Mouse (Mus musculus) frontal cortex, postnatal 10 days (tissue): Measurements from ENCODE around the gene Cxxc4.
"Not testable (repeated sequence)": the region's sequence is repeated elsewhere in the genome, so short reads cannot be mapped to it uniquely, and the experiment has no call there.

Source experiments
- DNase-seq, 2 experiments: peaks; one replicate each; pipeline ENCODE4 v3.0.0; 2022; ENCODE audit warnings: low spot score in 2 of 2, mixed read lengths in 1 of 2

Gene Cxxc4

GRCm38 (mm10) chr3:134236414-134237112, at the start of gene Cxxc4:
Gene Cxxc4 (plus strand): TSS chr3:134236484.
- DNase-seq = no peak

GRCm38 (mm10) chr3:134188979-134189946, 47.0 kb upstream of the Cxxc4 start:
- DNase-seq = no peak

GRCm38 (mm10) chr3:134190046-134190445, 46.2 kb upstream of the Cxxc4 start:
- DNase-seq = no peak

GRCm38 (mm10) chr3:134199892-134200291, 36.4 kb upstream of the Cxxc4 start:
- DNase-seq = no peak

GRCm38 (mm10) chr3:134206624-134207023, 29.7 kb upstream of the Cxxc4 start:
- no peak for DNase-seq

GRCm38 (mm10) chr3:134210950-134211349, 25.3 kb upstream of the Cxxc4 start:
- DNase-seq = no peak

- not testable (repeated sequence) for DNase-seq
Observed at GRCm38 (mm10) chr3:134219881-134220280, 16.4 kb upstream of the Cxxc4 start.

GRCm38 (mm10) chr3:134221002-134221401, 15.3 kb upstream of the Cxxc4 start:
- no peak for DNase-seq

GRCm38 (mm10) chr3:134222593-134222992, 13.7 kb upstream of the Cxxc4 start:
- DNase-seq = no peak

GRCm38 (mm10) chr3:134223956-134224355, 12.3 kb upstream of the Cxxc4 start:
- DNase-seq = no peak

GRCm38 (mm10) chr3:134225928-134226327, 10.4 kb upstream of the Cxxc4 start:
- DNase-seq = no peak

GRCm38 (mm10) chr3:134232753-134233152, 3.5 kb upstream of the Cxxc4 start:
- no peak for DNase-seq

- peak; percentile 70 to 74 for DNase-seq
Observed at GRCm38 (mm10) chr3:134235491-134236413, 532 bp upstream of the Cxxc4 start.

- DNase-seq = no peak
Observed at GRCm38 (mm10) chr3:134237113-134237805, 975 bp downstream of the Cxxc4 start.

GRCm38 (mm10) chr3:134238621-134239310, 2.5 kb downstream of the Cxxc4 start:
- DNase-seq = peak; percentile 9 to 20

- DNase-seq = peak; percentile 56 to 68
Observed at GRCm38 (mm10) chr3:134239321-134239970, 3.2 kb downstream of the Cxxc4 start.

GRCm38 (mm10) chr3:134239971-134240717, 3.9 kb downstream of the Cxxc4 start:
- DNase-seq = peak; percentile 63 to 76

GRCm38 (mm10) chr3:134240718-134241025, 4.4 kb downstream of the Cxxc4 start:
- DNase-seq = no peak

- DNase-seq = no peak
Observed at GRCm38 (mm10) chr3:134243168-134243849, 7.0 kb downstream of the Cxxc4 start.
